Mouse (Mus musculus) layer of hippocampus, adult 9-11 months (tissue): ENCODE data around the gene Mrpl51.
A peak's percentile ranks its signal among the peaks of the same experiment; 100 is the strongest.
"Not testable (repeated sequence)": the region's sequence is repeated elsewhere in the genome, so short reads cannot be mapped to it uniquely, and the experiment has no call there.

Experiments
- DNase-seq: peaks from one replicate; pipeline ENCODE4 v3.0.0; 2022

The Mrpl51 gene

GRCm38 (mm10) chr6:125160558-125160853 lies 31.1 kb upstream of the Mrpl51 start:
- no peak for DNase-seq

- no peak for DNase-seq
These were observed 30.5 kb upstream of the Mrpl51 start for GRCm38 (mm10) chr6:125160854-125161760.

DNA sequence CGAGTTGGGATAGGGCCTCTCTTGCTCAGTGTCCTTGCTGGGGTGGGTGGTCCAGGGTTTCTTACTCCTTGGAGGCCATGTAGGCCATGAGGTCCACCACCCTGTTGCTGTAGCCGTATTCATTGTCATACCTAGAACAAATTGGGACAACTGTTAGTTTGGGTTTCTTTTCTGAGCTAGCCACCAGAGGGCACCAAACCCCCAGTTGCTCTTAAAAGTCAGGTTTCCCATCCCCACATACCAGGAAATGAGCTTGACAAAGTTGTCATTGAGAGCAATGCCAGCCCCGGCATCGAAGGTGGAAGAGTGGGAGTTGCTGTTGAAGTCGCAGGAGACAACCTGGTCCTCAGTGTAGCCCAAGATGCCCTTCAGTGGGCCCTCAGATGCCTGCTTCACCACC lies 29.6 kb upstream of the Mrpl51 start:
- DNase-seq = not testable (repeated sequence)

- not testable (repeated sequence) for DNase-seq
These were observed 28.8 kb upstream of the Mrpl51 start for GRCm38 (mm10) chr6:125162615-125163305.

DNA sequence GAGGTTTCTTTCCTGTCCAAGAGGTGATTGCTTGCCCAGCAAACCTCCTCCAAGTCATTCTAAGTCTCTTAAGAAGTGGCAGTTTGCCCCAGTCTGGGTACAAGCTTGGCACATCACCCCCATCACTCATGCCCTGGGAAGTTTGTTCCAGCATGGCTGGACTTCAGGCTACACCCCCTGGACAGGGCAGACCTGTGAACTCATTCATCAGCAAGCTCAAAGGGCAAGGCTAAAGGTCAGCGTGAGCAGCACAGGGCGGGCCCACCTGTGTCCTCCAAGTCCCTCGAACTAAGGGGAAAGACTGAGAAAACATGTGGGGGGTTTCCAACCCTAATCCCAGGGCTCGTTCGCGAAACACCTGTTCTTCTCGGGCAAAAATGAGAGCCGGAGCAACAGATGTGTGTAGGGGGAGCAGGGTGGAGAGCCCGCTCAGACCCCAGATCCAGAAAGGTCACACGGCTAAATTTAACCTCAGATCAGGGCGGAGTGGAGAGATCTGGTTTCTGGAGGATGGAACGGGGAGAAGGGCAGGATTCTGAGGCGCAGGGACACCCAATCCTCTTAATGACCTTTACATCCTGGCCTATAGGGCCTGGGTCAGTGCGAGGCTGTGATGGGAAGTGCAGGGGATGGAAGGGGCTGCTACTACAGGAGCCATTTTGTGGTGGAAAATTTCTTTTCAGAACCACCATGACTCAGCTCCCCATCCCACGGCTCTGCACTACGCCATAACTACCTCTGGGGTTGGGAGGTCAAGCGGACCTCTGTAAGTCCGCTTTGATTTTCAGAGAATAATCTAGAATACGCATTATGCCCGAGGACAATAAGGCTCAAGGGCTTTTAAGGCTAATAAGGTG lies 27.6 kb upstream of the Mrpl51 start:
- DNase-seq = no peak

DNA sequence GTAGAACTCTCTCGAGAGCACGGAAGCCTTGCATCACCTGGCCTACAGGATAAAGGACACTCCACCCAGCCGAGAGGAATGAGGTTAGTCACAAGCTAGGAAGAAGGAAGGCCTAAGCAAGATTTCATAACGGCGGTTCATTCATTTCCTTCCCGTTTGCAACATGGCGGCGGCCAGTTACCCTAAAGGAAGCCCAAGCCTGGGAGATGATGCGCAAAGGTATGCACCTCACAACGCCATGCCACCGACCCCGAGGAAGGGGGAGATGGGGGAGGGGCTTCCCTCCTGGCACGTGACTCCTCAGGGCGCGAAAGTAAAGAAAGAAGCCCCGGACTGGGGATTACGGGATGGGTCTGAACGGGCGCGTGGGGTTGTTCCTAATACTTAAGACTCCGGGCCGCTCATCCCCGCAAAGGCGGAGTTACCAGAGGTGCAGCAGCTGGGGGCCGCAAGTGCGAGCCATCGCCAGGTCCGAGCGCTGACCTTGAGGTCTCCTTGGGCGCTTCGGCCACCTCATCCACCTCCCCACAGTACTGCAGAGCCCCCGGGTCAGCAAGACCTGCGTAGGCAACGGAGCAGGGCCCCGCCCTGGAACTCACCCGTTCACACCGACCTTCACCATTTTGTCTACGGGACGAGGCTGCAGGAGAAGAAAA lies 26.8 kb upstream of the Mrpl51 start:
- DNase-seq = no peak

- peak; percentile 99 for DNase-seq
These were observed 26.2 kb upstream of the Mrpl51 start for GRCm38 (mm10) chr6:125165328-125165891.

GRCm38 (mm10) chr6:125166051-125166751 lies 25.4 kb upstream of the Mrpl51 start, which contains the start of gene Gapdh:
TSS of gene Gapdh (minus strand) at chr6:125166467.
- no peak for DNase-seq

- DNase-seq = no peak
These were observed 24.5 kb upstream of the Mrpl51 start for GRCm38 (mm10) chr6:125166861-125167650.

- no peak for DNase-seq
These were observed 23.5 kb upstream of the Mrpl51 start for GRCm38 (mm10) chr6:125168086-125168485.

- DNase-seq = no peak
These were observed 21.4 kb upstream of the Mrpl51 start for GRCm38 (mm10) chr6:125170194-125170593.

- DNase-seq = no peak
These were observed 19.1 kb upstream of the Mrpl51 start for GRCm38 (mm10) chr6:125172474-125172873.

GRCm38 (mm10) chr6:125173256-125173655 lies 18.3 kb upstream of the Mrpl51 start:
- no peak for DNase-seq

DNA sequence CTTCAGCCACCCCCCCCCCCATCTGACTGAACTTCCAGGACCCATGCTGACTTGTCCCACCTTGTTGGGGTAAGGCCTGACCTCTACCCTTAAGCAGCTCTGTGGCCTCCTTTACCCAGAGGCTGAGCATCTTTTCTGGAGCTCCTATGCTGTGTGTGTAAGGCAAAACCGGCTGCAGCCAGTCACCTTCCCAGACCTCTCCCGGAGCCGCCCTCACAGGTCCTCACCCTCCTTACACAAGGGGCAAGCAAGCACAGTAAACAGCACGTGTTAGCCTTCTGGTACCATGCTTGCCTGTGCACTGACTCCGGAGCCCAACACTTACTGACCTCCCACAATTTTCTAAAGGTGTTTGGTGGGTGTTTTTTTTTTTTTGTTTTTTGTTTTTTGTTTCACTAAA lies 16.1 kb upstream of the Mrpl51 start:
- DNase-seq = no peak

GRCm38 (mm10) chr6:125179601-125180000 lies 12.0 kb upstream of the Mrpl51 start:
- no peak for DNase-seq

DNA sequence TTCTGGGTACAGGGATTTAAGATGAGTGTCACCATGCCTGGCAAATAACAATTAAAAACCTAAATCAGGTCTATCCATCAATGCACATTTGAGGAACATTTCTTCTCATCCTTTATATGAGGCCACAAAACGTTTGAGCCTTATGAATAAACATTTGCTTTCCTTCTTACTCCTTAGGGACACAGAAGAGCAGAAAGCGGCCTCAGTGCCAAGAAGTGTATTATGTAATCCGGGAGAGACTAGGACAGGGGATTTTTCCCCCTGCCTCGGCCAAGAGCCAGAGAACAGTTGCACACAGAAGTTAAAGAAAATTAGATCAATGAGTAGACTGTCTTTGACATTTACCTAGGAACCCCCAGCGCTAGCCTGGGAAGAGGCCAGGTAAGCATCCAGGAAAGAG lies 9.5 kb upstream of the Mrpl51 start:
- no peak for DNase-seq

GRCm38 (mm10) chr6:125186203-125186602 lies 5.4 kb upstream of the Mrpl51 start:
- DNase-seq = no peak

- no peak for DNase-seq
These were observed 785 bp upstream of the Mrpl51 start for GRCm38 (mm10) chr6:125190816-125191215.

DNA sequence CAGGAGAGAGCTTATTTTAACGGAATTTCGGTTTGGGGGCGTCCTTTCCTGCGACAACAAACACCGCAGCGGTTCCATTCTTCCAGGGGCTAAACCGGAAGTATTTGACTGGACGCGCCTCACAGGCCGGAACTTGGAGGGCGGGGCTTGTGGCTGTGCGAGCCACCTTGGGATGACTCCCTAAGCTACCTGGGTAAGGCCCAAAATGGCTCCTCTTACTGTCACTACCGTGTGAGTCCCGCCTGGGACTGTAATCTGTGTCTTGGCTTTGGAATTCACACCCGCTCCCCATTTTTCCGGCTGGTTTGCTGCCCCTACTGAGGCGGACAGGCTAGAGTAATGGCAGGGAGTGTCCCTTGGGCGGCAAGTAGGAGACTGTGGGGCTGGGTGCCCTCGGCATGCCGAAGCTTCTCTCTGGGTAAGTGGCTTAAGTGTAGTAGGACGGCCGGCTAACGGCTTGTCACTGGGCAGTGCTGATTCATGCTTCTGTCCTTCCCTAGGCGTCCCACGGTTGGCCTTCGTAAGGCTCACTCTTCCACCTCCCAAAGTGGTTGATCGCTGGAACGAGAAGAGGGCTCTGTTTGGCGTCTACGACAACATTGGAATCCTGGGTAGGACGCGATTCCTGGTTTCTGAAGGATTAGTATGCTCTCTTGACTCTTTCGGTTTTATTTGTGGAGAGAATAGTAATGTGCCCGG lies 564 bp downstream of the Mrpl51 start:
- peak; percentile 93 for DNase-seq

- no peak for DNase-seq
These were observed 1.2 kb downstream of the Mrpl51 start for GRCm38 (mm10) chr6:125192841-125193240.
